Mouse (Mus musculus) forebrain, embryonic 11.5 days (tissue): ENCODE data around the gene Fem1b. TPM values are rescaled to one million over a fixed set of nuclear protein-coding genes. Genes with fewer than 3 reads are reported as not detected.
A peak's percentile ranks its signal among the peaks of the same experiment; 100 is the strongest.

Experiments used
- ATAC-seq: fragments of 200-750 bp; cut with Nextera tagmentation; replicated peaks from 2 replicates; pipeline ENCODE4 v1.8.0; 2017; ENCODE audit warnings: moderate TSS enrichment; ENCODE audit not compliant: low FRiP score
- DNase-seq: peaks from one replicate; pipeline ENCODE4 v3.0.0-alpha.2; 2017; ENCODE audit warnings: low spot score
- H3K27ac ChIP-seq: fragments of 300-500 bp; sonication (generic); 2 replicates; pipeline ENCODE4 v1.5.1; 2014; ENCODE audit warnings: low read depth, low read length
- H3K27me3 ChIP-seq: fragments of 300-500 bp; sonication (generic); 2 replicates; pipeline ENCODE4 v1.6.1; 2014; ENCODE audit warnings: mild to moderate bottlenecking, low read length, mixed read lengths; ENCODE audit not compliant: control insufficient read depth, insufficient read depth
- H3K36me3 ChIP-seq: fragments of 300-500 bp; sonication (generic); 2 replicates; pipeline ENCODE4 v1.6.1; 2014; ENCODE audit warnings: mild to moderate bottlenecking, low read length, moderate library complexity, mixed read lengths; ENCODE audit not compliant: control insufficient read depth, insufficient read depth
- H3K4me1 ChIP-seq: fragments of 300-500 bp; sonication (generic); replicated peaks from 2 replicates; pipeline ENCODE4 v1.6.1; 2014; ENCODE audit warnings: low read length, mixed read lengths; ENCODE audit not compliant: control insufficient read depth, insufficient read depth
- H3K4me2 ChIP-seq: fragments of 300-500 bp; sonication (generic); 2 replicates; pipeline ENCODE4 v1.6.1; 2014; ENCODE audit warnings: low read depth, mild to moderate bottlenecking, low read length, moderate library complexity, mixed read lengths; ENCODE audit not compliant: severe bottlenecking
- H3K4me3 ChIP-seq: fragments of 300-500 bp; sonication (generic); 2 replicates; pipeline ENCODE4 v1.5.1; 2014; ENCODE audit warnings: low read depth, low read length
- H3K9ac ChIP-seq: fragments of 300-500 bp; sonication (generic); 2 replicates; pipeline ENCODE4 v1.6.1; 2014; ENCODE audit warnings: low read length
- H3K9me3 ChIP-seq: fragments of 300-500 bp; sonication (generic); 2 replicates; pipeline ENCODE4 v1.6.1; 2016; ENCODE audit warnings: low read length, mixed read lengths; ENCODE audit not compliant: control insufficient read depth
- WGBS: fragments of 180-500 bp; shearing (Covaris S2); extraction: QIAGEN DNeasy Blood & Tissue Kit; methylation state at CpG from one replicate; pipeline ENCODE4 v1.1.7; 2014; 5-methylcytosine and 5-hydroxymethylcytosine counted together
- polyA plus RNA-seq: library from polyadenylated mRNA; unstranded; fragments of >200 nt; fragmentation: Nextera tagmentation; extraction: Ambion mirVana; gene quantifications from 2 replicates; pipeline ENCODE4 v1.2.1, GENCODE M21; 2014

Gene Fem1b
- polyA plus RNA-seq, 1 experiment from 2014 or later, result 58.3 TPM

DNA sequence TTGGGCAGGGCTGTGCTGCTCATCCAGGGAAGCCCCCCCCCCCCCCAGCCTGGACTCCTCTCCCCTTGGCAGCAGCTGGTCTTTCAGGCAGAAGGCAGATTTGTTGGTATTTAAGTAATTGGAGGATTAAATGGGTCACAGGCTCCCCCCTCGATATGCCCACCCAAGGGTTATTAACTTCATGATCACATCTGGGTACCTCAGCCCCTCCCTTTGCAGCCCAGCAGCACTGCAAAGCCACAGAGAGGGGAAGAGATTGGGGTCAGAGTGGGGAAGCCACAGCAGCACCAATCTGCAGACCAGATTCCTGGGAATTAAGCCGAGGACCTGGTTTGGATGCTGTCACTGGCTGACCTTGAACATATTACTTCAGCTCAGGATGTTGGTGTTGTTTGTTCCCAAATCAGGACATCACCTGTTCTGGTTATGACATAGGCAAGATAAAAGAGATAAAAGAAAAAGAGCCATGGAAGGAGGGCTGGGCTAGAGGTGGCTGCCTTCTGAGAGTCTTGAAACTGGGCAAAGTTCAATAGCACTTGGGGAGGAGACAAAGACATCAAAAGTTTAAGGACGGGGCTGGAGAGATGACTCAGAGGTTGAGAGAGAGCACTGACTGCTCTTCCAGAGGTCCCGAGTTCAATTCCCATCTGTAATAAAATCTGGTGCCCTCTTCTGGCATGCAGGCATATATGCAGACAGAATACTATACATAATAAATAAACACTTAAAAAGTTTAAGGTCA lies 24.1 kb upstream of the Fem1b start:
- no peaks in the 10 kb centered on the region for H3K27me3 ChIP-seq
- H3K27ac ChIP-seq, result no peak overlapping the region
- no peaks in the 10 kb centered on the region for H3K36me3 ChIP-seq
- ATAC-seq (no peak), DNase-seq (no peak)
- peaks cover 8% of the 10 kb centered on the region; the same call in 1 of the 2 replicates for H3K4me1 ChIP-seq
- H3K9me3 ChIP-seq, result no peaks in the 10 kb centered on the region
- no peak overlapping the region for H3K9ac ChIP-seq
- 54% methylated on average over 4 of the region's 4 CpGs for WGBS
- H3K4me2 ChIP-seq, result no peak overlapping the region
- H3K4me3 ChIP-seq, result no peak overlapping the region

DNA sequence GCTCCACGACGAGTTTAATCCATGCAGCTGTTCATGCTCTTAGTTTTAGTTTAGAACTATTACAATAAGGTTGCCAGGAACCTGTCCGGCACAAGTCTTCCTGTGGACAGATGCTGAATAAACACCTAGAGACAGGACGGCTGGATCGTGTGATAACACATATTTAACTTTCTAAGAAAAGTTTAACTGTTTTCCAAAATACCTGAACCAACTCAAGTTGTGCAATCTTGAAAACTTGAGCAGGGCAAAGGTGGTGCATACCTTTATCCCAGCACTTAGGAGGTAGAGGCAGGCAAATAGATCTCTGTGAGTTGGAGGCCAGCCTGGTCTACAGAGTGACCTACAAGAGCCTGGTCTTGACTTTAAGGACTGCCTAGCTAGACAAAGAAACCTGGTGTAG lies 23.2 kb upstream of the Fem1b start:
- 86% methylated on average over 5 of the region's 5 CpGs for WGBS
- peaks cover 8% of the 10 kb centered on the region; the same call in 1 of the 2 replicates for H3K4me1 ChIP-seq

DNA sequence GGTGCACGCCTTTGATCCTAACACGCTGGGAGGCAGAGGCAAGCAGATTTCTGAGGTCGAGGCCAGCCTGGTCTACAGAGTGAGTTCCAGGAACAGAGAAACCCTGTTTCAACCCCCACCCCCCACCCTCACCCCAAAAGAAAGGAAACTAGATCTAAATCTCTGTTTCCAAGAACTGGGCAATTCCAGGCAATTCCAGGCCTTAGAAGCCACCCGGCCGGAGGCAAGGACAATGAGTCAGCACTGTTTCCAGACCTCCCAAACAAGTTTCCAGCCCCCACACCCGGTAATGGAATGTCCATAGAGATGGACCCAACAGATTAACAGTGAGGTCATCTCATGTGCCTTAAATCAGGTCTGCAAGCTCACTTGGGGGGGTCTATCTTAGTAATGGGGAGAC lies 18.1 kb upstream of the Fem1b start:
- no peaks in the 10 kb centered on the region for H3K27me3 ChIP-seq
- no peak overlapping the region for H3K9ac ChIP-seq
- DNase-seq (no peak), ATAC-seq (no peak)
- no peak overlapping the region for H3K4me3 ChIP-seq
- H3K4me1 ChIP-seq, result peaks cover 20% of the 10 kb centered on the region; the same call in 1 of the 2 replicates
- no peaks in the 10 kb centered on the region for H3K9me3 ChIP-seq
- 85% methylated on average over 6 of the region's 6 CpGs for WGBS
- no peak overlapping the region for H3K27ac ChIP-seq
- no peaks in the 10 kb centered on the region for H3K36me3 ChIP-seq
- no peak overlapping the region for H3K4me2 ChIP-seq

More for the DNA sequence above, 23.2 kb upstream of the Fem1b start:
- DNase-seq (no peak), ATAC-seq (no peak)
- no peak overlapping the region for H3K4me2 ChIP-seq
- H3K9ac ChIP-seq, result no peak overlapping the region
- no peak overlapping the region for H3K27ac ChIP-seq
- H3K4me3 ChIP-seq, result no peak overlapping the region
- H3K9me3 ChIP-seq, result no peaks in the 10 kb centered on the region
- no peaks in the 10 kb centered on the region for H3K27me3 ChIP-seq
- no peaks in the 10 kb centered on the region for H3K36me3 ChIP-seq

GRCm38 (mm10) chr9:62828662-62829086 lies 16.9 kb upstream of the Fem1b start:
- Histone ChIP-seq H3K9ac (0 out of 2 replicates have a peak overlapping the region, but pooled peaks have one; percentile 0), H3K27ac (peak overlapping the region; percentile 47; the same call in 1 of the 2 replicates), H3K4me3 (peak overlapping the region; percentile 17), H3K36me3 (no peaks in the 10 kb centered on the region), H3K4me2 (peak overlapping the region; percentile 52), H3K9me3 (no peaks in the 10 kb centered on the region), H3K27me3 (no peaks in the 10 kb centered on the region), H3K4me1 (peaks cover 20% of the 10 kb centered on the region; the same call in 1 of the 2 replicates)
- peak; percentile 99 for DNase-seq
- ATAC-seq, result peak; percentile 91
- under 1% methylated on average over 23 of the region's 23 CpGs for WGBS

DNA sequence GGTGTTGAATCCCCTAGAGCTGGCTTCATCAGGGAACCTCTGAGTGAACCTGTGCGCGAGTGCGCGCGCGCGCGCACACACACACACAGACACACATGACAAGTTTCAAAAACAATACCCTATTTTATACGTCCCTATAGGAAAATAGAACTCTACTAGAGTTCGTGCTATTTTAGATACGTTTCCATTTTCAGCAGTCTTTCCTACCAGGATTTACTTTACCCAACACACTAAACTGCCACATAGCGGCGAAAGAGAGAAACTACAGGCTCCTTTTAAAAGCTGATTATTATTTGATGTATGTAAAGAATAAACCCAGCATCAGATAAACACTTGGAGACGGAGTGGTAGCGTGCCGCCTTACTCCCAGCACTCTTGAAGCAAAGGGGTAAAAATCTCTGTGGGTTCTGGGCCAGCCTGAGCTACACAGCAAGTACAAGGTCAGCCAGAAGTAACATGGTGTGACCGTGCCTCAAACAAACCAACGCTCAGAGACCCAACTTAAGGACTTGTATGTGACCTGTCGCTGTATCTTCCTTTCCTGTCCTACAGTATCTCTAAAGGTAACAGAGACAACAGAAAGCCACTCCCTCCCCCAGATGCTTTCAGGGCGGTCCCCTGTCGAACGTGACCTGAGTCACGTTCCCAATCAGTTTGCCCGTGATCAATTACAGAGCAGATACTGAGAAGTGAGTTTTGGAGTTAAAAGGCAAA lies 16.4 kb upstream of the Fem1b start:
- H3K4me3 ChIP-seq, result peak overlapping the region; percentile 17
- H3K36me3 ChIP-seq, result no peaks in the 10 kb centered on the region
- ATAC-seq (peak; percentile 16), DNase-seq (no peak)
- 8% methylated on average over 24 of the region's 24 CpGs for whole genome bisulfite sequencing
- peak overlapping the region; percentile 52 for H3K4me2 ChIP-seq
- H3K9ac ChIP-seq, result peak overlapping the region; percentile 32; the same call in 1 of the 2 replicates
- peak overlapping the region; percentile 47; the same call in 1 of the 2 replicates for H3K27ac ChIP-seq
- H3K4me1 ChIP-seq, result peaks cover 20% of the 10 kb centered on the region; the same call in 1 of the 2 replicates
- no peaks in the 10 kb centered on the region for H3K9me3 ChIP-seq
- H3K27me3 ChIP-seq, result no peaks in the 10 kb centered on the region

GRCm38 (mm10) chr9:62826456-62826855 lies 14.7 kb upstream of the Fem1b start:
- peak overlapping the region; percentile 12; the same call in 1 of the 2 replicates for H3K9ac ChIP-seq
- no peaks in the 10 kb centered on the region for H3K36me3 ChIP-seq
- no peak overlapping the region for H3K4me3 ChIP-seq
- peaks cover 20% of the 10 kb centered on the region; the same call in 1 of the 2 replicates for H3K4me1 ChIP-seq
- peak overlapping the region; percentile 85 for H3K27ac ChIP-seq
- H3K27me3 ChIP-seq, result no peaks in the 10 kb centered on the region
- H3K9me3 ChIP-seq, result no peaks in the 10 kb centered on the region
- 3% methylated on average over 7 of the region's 7 CpGs for WGBS
- no peak for ATAC-seq
- no peak for DNase-seq
- peak overlapping the region; percentile 18; the same call in 1 of the 2 replicates for H3K4me2 ChIP-seq

DNA sequence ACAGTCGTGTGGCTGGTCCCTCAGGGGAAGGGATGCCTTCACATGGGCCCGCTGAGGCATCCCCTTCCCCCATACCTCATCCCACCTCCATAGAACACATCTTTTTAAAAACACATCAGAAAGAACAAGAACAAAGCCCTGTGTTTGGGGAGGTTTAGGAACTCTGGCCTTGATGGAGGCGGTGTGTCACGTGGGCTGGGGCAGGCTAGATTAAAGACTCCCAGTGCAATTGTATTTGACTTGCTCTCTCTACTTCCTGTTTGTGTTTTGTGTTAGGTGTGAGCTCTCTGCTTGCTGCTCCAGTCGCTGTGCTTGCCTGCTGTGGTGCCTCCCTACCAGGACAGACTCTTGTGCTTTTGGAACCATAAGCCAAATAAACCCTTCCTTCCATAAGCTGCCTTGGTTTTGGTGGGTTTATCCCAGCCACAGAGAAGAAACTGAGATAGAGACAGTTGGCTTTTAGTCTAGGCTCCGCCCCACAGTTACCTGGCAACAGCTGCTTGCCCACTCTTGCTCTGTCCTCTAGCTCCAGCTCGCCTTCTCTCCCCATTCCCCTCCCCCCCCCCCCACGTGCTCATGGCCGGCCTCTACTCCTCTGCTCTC lies 14.2 kb upstream of the Fem1b start:
- Histone ChIP-seq H3K4me1 (peaks cover 20% of the 10 kb centered on the region; the same call in 1 of the 2 replicates), H3K9ac (peak overlapping the region; percentile 12; the same call in 1 of the 2 replicates), H3K36me3 (no peaks in the 10 kb centered on the region), H3K27ac (peak overlapping the region; percentile 85), H3K4me2 (0 out of 2 replicates have a peak overlapping the region, but pooled peaks have one; percentile 18), H3K9me3 (no peaks in the 10 kb centered on the region), H3K4me3 (no peak overlapping the region), H3K27me3 (no peaks in the 10 kb centered on the region)
- DNase-seq (peak; percentile 71), ATAC-seq (peak; percentile 35)
- WGBS, result 3% methylated on average over 8 of the region's 9 CpGs

GRCm38 (mm10) chr9:62821811-62822210 lies 10.1 kb upstream of the Fem1b start:
- H3K4me2 ChIP-seq, result no peak overlapping the region
- no peaks in the 10 kb centered on the region for H3K9me3 ChIP-seq
- no peak overlapping the region for H3K27ac ChIP-seq
- H3K4me1 ChIP-seq, result peaks cover 17% of the 10 kb centered on the region; the same call in 1 of the 2 replicates
- H3K36me3 ChIP-seq, result no peaks in the 10 kb centered on the region
- ATAC-seq (no peak), DNase-seq (no peak)
- no peaks in the 10 kb centered on the region for H3K27me3 ChIP-seq
- WGBS, result 95% methylated on average over 7 of the region's 7 CpGs
- no peak overlapping the region for H3K4me3 ChIP-seq
- H3K9ac ChIP-seq, result no peak overlapping the region
